ENCODE assay signal across 8 mouse cellular contexts in genomic region chr10:127211414-127211854, GRCm38 (mm10). TPM values are rescaled to one million over a fixed set of nuclear protein-coding genes. Genes with fewer than 3 reads are reported as not detected.
A peak's percentile ranks its signal among the peaks of the same experiment; 100 is the strongest.
DNase-seq lines count a peak whose midpoint lies in the region; ATAC-seq and TF ChIP-seq lines count a peak whose summit lies in the region.

Gene Pip4k2c, minus strand, starts transcription at chr10:127211585.

- DNase-seq in MEL (ENCODE audit: low read depth, low spot score), result peak; percentile 91
- peak; percentile 92 to 94 for DNase-seq in cerebellum, adult 2 months
- DNase-seq in heart, postnatal 25 days (ENCODE audit: low spot score), result peak; percentile 82
- peak; percentile 89 to 93 for DNase-seq in layer of hippocampus, adult 2 months (ENCODE audit: low spot score in 2 of 2)
- DNase-seq in lung, embryonic 14.5 days, result peak; percentile 91
- DNase-seq in thymus, adult 18-20 months, result peak; percentile 86

- peak; percentile 96 for ATAC-seq in forebrain, embryonic 16.5 days
- ATAC-seq in lung, embryonic 14.5 days (ENCODE audit: insufficient read depth), result peak; percentile 98

- intact Hi-C loops in heart, postnatal 25 days (cut with DNase I), result loop anchor here (2.0 kb wide), 1 partner anchor 31 kb away; the partner anchor contains the start of gene Slc26a10

- H3K9me3 ChIP-seq in MEL (replicated peaks; ENCODE audit: insufficient read depth, low read length), result no peaks in the 10 kb centered on the region
- no peaks in the 10 kb centered on the region for H3K9me3 ChIP-seq in forebrain, embryonic 16.5 days (ENCODE audit: control insufficient read depth, low read length)
- H3K9me3 ChIP-seq in lung, embryonic 14.5 days (ENCODE audit: low read depth, low read length), result no peaks in the 10 kb centered on the region

- WGBS in cerebellum, adult 2 months, result under 1% methylated on average over 47 of the region's 47 CpGs
- 1% methylated on average over 47 of the region's 47 CpGs for WGBS in forebrain, embryonic 16.5 days
- WGBS in lung, embryonic 14.5 days, result 1% methylated on average over 47 of the region's 47 CpGs
- under 1% methylated on average over 47 of the region's 47 CpGs for WGBS in olfactory bulb, adult 2 months

- no peak for TF ChIP-seq RAD21 in MEL (IDR thresholded peaks at IDR 0.05; ENCODE audit: low read depth, low read length)

- H3K27ac ChIP-seq in MEL (ENCODE audit: control insufficient read depth, low read depth, low read length), result peak within 1 kb of the TSS; percentile 46
- peak within 1 kb of the TSS; percentile 38 for H3K27ac ChIP-seq in cerebellum, adult 2 months (ENCODE audit: insufficient read depth, low read length)
- H3K27ac ChIP-seq in forebrain, embryonic 16.5 days (ENCODE audit: low read length), result no peak within 1 kb of the TSS; the same call in 1 of the 2 replicates
- peak within 1 kb of the TSS; percentile 84 for H3K27ac ChIP-seq in layer of hippocampus, adult 2 months
- H3K27ac ChIP-seq in lung, embryonic 14.5 days (ENCODE audit: low read depth), result 0 out of 2 replicates have a peak within 1 kb of the TSS, but pooled peaks have one; percentile 14
- H3K27ac ChIP-seq in olfactory bulb, adult 2 months (ENCODE audit: insufficient read depth, low read depth, low read length), result peak within 1 kb of the TSS; percentile 91

- no peak for TF ChIP-seq EP300 in MEL (IDR thresholded peaks at IDR 0.05; ENCODE audit: low read depth in 1 of 2, low read length in 2 of 2)

- H3K4me2 ChIP-seq in forebrain, embryonic 16.5 days (ENCODE audit: low read length), result peak within 1 kb of the TSS; percentile 69
- peak within 1 kb of the TSS; percentile 91 for H3K4me2 ChIP-seq in lung, embryonic 14.5 days

- peak within 1 kb of the TSS; percentile 56 to 77 for H3K4me3 ChIP-seq in MEL (ENCODE audit: control insufficient read depth in 1 of 2, insufficient read depth in 1 of 2, low read depth in 2 of 2, low read length in 2 of 2)
- H3K4me3 ChIP-seq in cerebellum, adult 2 months (replicated peaks; ENCODE audit: insufficient read depth, low read depth, low read length), result peak within 1 kb of the TSS; percentile 64
- peak within 1 kb of the TSS; percentile 91 for H3K4me3 ChIP-seq in forebrain, embryonic 16.5 days (replicated peaks; ENCODE audit: low read length)
- peak within 1 kb of the TSS; percentile 99 for H3K4me3 ChIP-seq in layer of hippocampus, adult 2 months
- peak within 1 kb of the TSS; percentile 81 for H3K4me3 ChIP-seq in lung, embryonic 14.5 days (ENCODE audit: low read depth, low read length)
- H3K4me3 ChIP-seq in olfactory bulb, adult 2 months (ENCODE audit: insufficient read depth, low read depth, low read length), result peak within 1 kb of the TSS; percentile 80

- TF ChIP-seq CTCF in MEL (IDR thresholded peaks at IDR 0.05 in 2 of 3, conservative IDR thresholded peaks at IDR 0.05 in 1 of 3; ENCODE audit: control insufficient read depth in 1 of 3, insufficient read depth in 1 of 3, low read depth in 2 of 3, low read length in 3 of 3, poor library complexity in 1 of 3, severe bottlenecking in 1 of 3), result no peak
- no peak for TF ChIP-seq CTCF in cerebellum, adult 2 months (IDR thresholded peaks at IDR 0.05; ENCODE audit: borderline replicate concordance, insufficient read depth, low read depth, low read length)
- TF ChIP-seq CTCF in layer of hippocampus, adult 2 months (conservative IDR thresholded peaks at IDR 0.05), result no peak
- TF ChIP-seq CTCF in lung, embryonic 14.5 days (IDR thresholded peaks at IDR 0.05; ENCODE audit: low read depth), result no peak
- no peak for TF ChIP-seq CTCF in olfactory bulb, adult 2 months (IDR thresholded peaks at IDR 0.05; ENCODE audit: insufficient read depth, low read depth, low read length)

- peaks cover 27% of the 10 kb centered on the region for H3K79me2 ChIP-seq in MEL (ENCODE audit: control insufficient read depth, insufficient read depth, low read length, poor library complexity)

- H3K36me3 ChIP-seq in MEL (ENCODE audit: control insufficient read depth in 1 of 2, insufficient read depth in 2 of 2, low read length in 2 of 2), result peaks cover 0 to 7% of the 10 kb centered on the region in 2 experiments; a peak in 2 of 4 replicates
- H3K36me3 ChIP-seq in forebrain, embryonic 16.5 days (ENCODE audit: control insufficient read depth, insufficient read depth), result 0 out of 2 replicates have a peak, but pooled peaks cover 2% of the 10 kb centered on the region
- peaks cover 19% of the 10 kb centered on the region for H3K36me3 ChIP-seq in lung, embryonic 14.5 days (ENCODE audit: insufficient read depth)

- peak within 1 kb of the TSS; percentile 84 for H3K9ac ChIP-seq in MEL (ENCODE audit: control insufficient read depth, low read depth, low read length, poor library complexity, severe bottlenecking)
- peak within 1 kb of the TSS; percentile 85 for H3K9ac ChIP-seq in forebrain, embryonic 16.5 days (replicated peaks; ENCODE audit: low read depth, low read length)
- peak within 1 kb of the TSS; percentile 75 for H3K9ac ChIP-seq in lung, embryonic 14.5 days

- H3K4me1 ChIP-seq in MEL (ENCODE audit: control insufficient read depth in 1 of 2, insufficient read depth in 2 of 2, low read length in 2 of 2), result peaks cover 2 to 16% of the 10 kb centered on the region in 2 experiments
- H3K4me1 ChIP-seq in cerebellum, adult 2 months (ENCODE audit: control insufficient read depth, insufficient read depth, low read length), result peaks cover 19% of the 10 kb centered on the region
- peaks cover 14% of the 10 kb centered on the region for H3K4me1 ChIP-seq in forebrain, embryonic 16.5 days (replicated peaks; ENCODE audit: control insufficient read depth, insufficient read depth, low read length)
- H3K4me1 ChIP-seq in lung, embryonic 14.5 days (ENCODE audit: insufficient read depth), result no peaks in the 10 kb centered on the region
- peaks cover 22% of the 10 kb centered on the region for H3K4me1 ChIP-seq in olfactory bulb, adult 2 months (ENCODE audit: control insufficient read depth, insufficient read depth, low read length)

- TF ChIP-seq POLR2A in MEL (IDR thresholded peaks at IDR 0.05; ENCODE audit: control insufficient read depth in 1 of 2, insufficient read depth in 1 of 2, low read depth in 1 of 2, low read length in 2 of 2, poor library complexity in 1 of 2), result peak; percentile 52 to 80; a peak in 2 of 4 replicates
- TF ChIP-seq POLR2A in cerebellum, adult 2 months (IDR thresholded peaks at IDR 0.05; ENCODE audit: borderline replicate concordance, insufficient read depth, low read length), result peak; percentile 68
- TF ChIP-seq POLR2A in olfactory bulb, adult 2 months (IDR thresholded peaks at IDR 0.05; ENCODE audit: insufficient read depth, low read depth, low read length), result peak; percentile 61; the same call in 1 of the 2 replicates

- H3K27me3 ChIP-seq in MEL (ENCODE audit: control insufficient read depth in 1 of 2, insufficient read depth in 2 of 2, low read length in 2 of 2), result no peaks in the 10 kb centered on the region
- H3K27me3 ChIP-seq in cerebellum, adult 2 months (ENCODE audit: control insufficient read depth, insufficient read depth, low read length), result no peaks in the 10 kb centered on the region
- H3K27me3 ChIP-seq in forebrain, embryonic 16.5 days (replicated peaks; ENCODE audit: control insufficient read depth, insufficient read depth, low read length), result no peaks in the 10 kb centered on the region
- no peaks in the 10 kb centered on the region for H3K27me3 ChIP-seq in lung, embryonic 14.5 days (ENCODE audit: insufficient read depth, low read length)

TF ChIP-seq in MEL, 35 proteins besides CTCF, POLR2A, EP300 and RAD21:
- TF ChIP-seq ZMIZ1 (IDR thresholded peaks at IDR 0.05; ENCODE audit: low read depth, low read length) (no peak), MYB (IDR thresholded peaks at IDR 0.05; ENCODE audit: low read depth, low read length) (no peak), JUND (IDR thresholded peaks at IDR 0.05; ENCODE audit: low read depth, low read length) (no peak), NELFE (IDR thresholded peaks at IDR 0.05; ENCODE audit: low read depth, low read length) (peak; percentile 69), MYC (IDR thresholded peaks at IDR 0.05; ENCODE audit: low read depth, low read length) (no peak), USF2 (IDR thresholded peaks at IDR 0.05; ENCODE audit: borderline replicate concordance in 1 of 2, insufficient read depth in 1 of 2, low read depth in 1 of 2, low read length in 2 of 2) (peak; percentile 47 to 87; a peak in 3 of 4 replicates), SMC3 (IDR thresholded peaks at IDR 0.05; ENCODE audit: low read depth, low read length) (no peak), MAX (IDR thresholded peaks at IDR 0.05; ENCODE audit: low read length) (peak; percentile 64; the same call in 1 of the 2 replicates), SIN3A (IDR thresholded peaks at IDR 0.05; ENCODE audit: low read length) (peak; percentile 87), BHLHE40 (IDR thresholded peaks at IDR 0.05; ENCODE audit: borderline replicate concordance, low read depth, low read length) (no peak), NRF1 (IDR thresholded peaks at IDR 0.05; ENCODE audit: insufficient read depth, low read depth, low read length, poor library complexity, severe bottlenecking) (peak; percentile 66), HCFC1 (IDR thresholded peaks at IDR 0.05; ENCODE audit: low read depth, low read length) (peak; percentile 76), USF1 (IDR thresholded peaks at IDR 0.05; ENCODE audit: low read depth, low read length) (peak; percentile 98), ELF1 (IDR thresholded peaks at IDR 0.05; ENCODE audit: low read depth, low read length) (peak; percentile 96), MXI1 (IDR thresholded peaks at IDR 0.05; ENCODE audit: low read depth, low read length) (peak; percentile 29; the same call in 1 of the 2 replicates)

RNA-seq across cellular contexts. Expression of gene Pip4k2c, which starts in this region (rescaled TPM):
- 31.1 and 31.9 TPM in 2 replicates for total RNA-seq in MEL (2012; rRNA removed)
- 10 to 100 TPM in 1 of 2 experiments, not detected in 1; 58.2 TPM for polyA plus RNA-seq in MEL (2012; ENCODE audit: insufficient read depth in 1 of 2, insufficient read length in 2 of 2, low read depth in 1 of 2, low replicate concordance in 2 of 2, missing spikeins in 1 of 2)
- polyA plus RNA-seq in cerebellum, adult 2 months (2012; rRNA removed), result 58.8 and 64.1 TPM in 2 replicates
- polyA plus RNA-seq in forebrain, embryonic 16.5 days (2015; fragmentation: Nextera tagmentation; extraction: Ambion mirVana), result 26.7 and 28.4 TPM in 2 replicates
- total RNA-seq in heart, postnatal 25 days (2021), result 10 to 100 TPM; 23.3 to 24.6 TPM
- total RNA-seq in layer of hippocampus, adult 2 months (2021), result 10 to 100 TPM; 98.0 to 98.6 TPM
- polyA plus RNA-seq in lung, embryonic 14.5 days (2014; fragmentation: Nextera tagmentation; extraction: Ambion mirVana), result 17.8 and 21.0 TPM in 2 replicates
- polyA plus RNA-seq in olfactory bulb, adult 2 months (2012; ENCODE audit: insufficient read depth, insufficient read length, low replicate concordance, missing spikeins), result 102 TPM in 1 of 2 replicates, not detected in the other
